Mouse (Mus musculus): ENCODE measurements at regions not wholly inside any gene's neighbourhood (a gene's known extent, or its start where the extent isn't known, plus 50 kb on each side); places are given as distances from the start of the nearest gene placed in this dataset.
"Not testable (repeated sequence)": the region's sequence is repeated elsewhere in the genome, so short reads cannot be mapped to it uniquely, and the experiment has no call there.

GRCm38 (mm10) chr3:7811301-7811700 is 1191.1 kb upstream of the 1700008P02Rik start:
- 78% methylated on average over 6 of the region's 9 CpGs for WGBS
- H3K4me1 ChIP-seq (ENCODE audit: control insufficient read depth, insufficient read depth, low read length); H3K4me3 ChIP-seq (replicated peaks; ENCODE audit: extremely low read depth, low read depth, low read length); DNase-seq: not testable (repeated sequence)

- not testable (repeated sequence) for H3K4me1 ChIP-seq (ENCODE audit: control insufficient read depth, insufficient read depth, low read length); DNase-seq; H3K4me3 ChIP-seq (replicated peaks; ENCODE audit: extremely low read depth, low read depth, low read length)
- WGBS, result 75% methylated on average over 2 of the region's 2 CpGs
These were observed 1184.9 kb upstream of the 1700008P02Rik start for GRCm38 (mm10) chr3:7805121-7805520.

- no peaks in the 10 kb centered on the region for H3K4me1 ChIP-seq (ENCODE audit: control insufficient read depth, insufficient read depth, low read length)
These were observed 1184.0 kb upstream of the 1700008P02Rik start for GRCm38 (mm10) chr3:7804209-7804608.

GRCm38 (mm10) chr3:7799486-7799885 is 1179.2 kb upstream of the 1700008P02Rik start:
- TF ChIP-seq CTCF (IDR thresholded peaks at IDR 0.05; ENCODE audit: insufficient read depth, low read length) (no peak), POLR2A (IDR thresholded peaks at IDR 0.05; ENCODE audit: borderline replicate concordance, extremely low read depth, low read depth, low read length) (no peak)
- Histone ChIP-seq H3K4me3 (replicated peaks; ENCODE audit: extremely low read depth, low read depth, low read length) (no peak overlapping the region), H3K4me1 (ENCODE audit: control insufficient read depth, insufficient read depth, low read length) (no peaks in the 10 kb centered on the region)
- WGBS, result 87% methylated on average over 4 of the region's 4 CpGs
- no peak for DNase-seq

More at GRCm38 (mm10) chr3:7804209-7804608, 1184.0 kb upstream of the 1700008P02Rik start:
- H3K4me3 ChIP-seq (replicated peaks; ENCODE audit: extremely low read depth, low read depth, low read length), result no peak overlapping the region
- 73% methylated on average over 1 of the region's 1 CpGs for WGBS
- no peak for TF ChIP-seq CTCF (IDR thresholded peaks at IDR 0.05; ENCODE audit: insufficient read depth, low read length)
- no peak for TF ChIP-seq POLR2A (IDR thresholded peaks at IDR 0.05; ENCODE audit: borderline replicate concordance, extremely low read depth, low read depth, low read length)
- no peak for DNase-seq

- DNase-seq, result no peak
- Histone ChIP-seq H3K4me1 (ENCODE audit: control insufficient read depth, insufficient read depth, low read length) (no peaks in the 10 kb centered on the region), H3K4me3 (replicated peaks; ENCODE audit: extremely low read depth, low read depth, low read length) (no peak overlapping the region)
- TF ChIP-seq CTCF (IDR thresholded peaks at IDR 0.05; ENCODE audit: insufficient read depth, low read length), result no peak
- TF ChIP-seq POLR2A (IDR thresholded peaks at IDR 0.05; ENCODE audit: borderline replicate concordance, extremely low read depth, low read depth, low read length), result no peak
- 81% methylated on average over 5 of the region's 5 CpGs for WGBS
These were observed 1167.4 kb upstream of the 1700008P02Rik start for GRCm38 (mm10) chr3:7787665-7788064.

- no peak overlapping the region for H3K4me3 ChIP-seq (replicated peaks; ENCODE audit: extremely low read depth, low read depth, low read length)
- H3K4me1 ChIP-seq (ENCODE audit: control insufficient read depth, insufficient read depth, low read length), result no peaks in the 10 kb centered on the region
- DNase-seq, result no peak
- 89% methylated on average over 2 of the region's 2 CpGs for WGBS
- TF ChIP-seq POLR2A (IDR thresholded peaks at IDR 0.05; ENCODE audit: borderline replicate concordance, extremely low read depth, low read depth, low read length) (no peak), CTCF (IDR thresholded peaks at IDR 0.05; ENCODE audit: insufficient read depth, low read length) (no peak)
These were observed 1164.9 kb upstream of the 1700008P02Rik start for GRCm38 (mm10) chr3:7785096-7785495.

GRCm38 (mm10) chr3:7755445-7755844 is 1135.2 kb upstream of the 1700008P02Rik start:
- no peak overlapping the region for H3K4me3 ChIP-seq (replicated peaks; ENCODE audit: extremely low read depth, low read depth, low read length)
- H3K4me1 ChIP-seq (ENCODE audit: control insufficient read depth, insufficient read depth, low read length), result no peaks in the 10 kb centered on the region
- 19% methylated on average over 4 of the region's 4 CpGs for WGBS
- TF ChIP-seq POLR2A (IDR thresholded peaks at IDR 0.05; ENCODE audit: borderline replicate concordance, extremely low read depth, low read depth, low read length) (no peak), CTCF (IDR thresholded peaks at IDR 0.05; ENCODE audit: insufficient read depth, low read length) (no peak)
- DNase-seq, result no peak

GRCm38 (mm10) chr3:7713741-7714140 is 1093.5 kb upstream of the 1700008P02Rik start:
- 82% methylated on average over 2 of the region's 2 CpGs for WGBS
- TF ChIP-seq POLR2A (IDR thresholded peaks at IDR 0.05; ENCODE audit: borderline replicate concordance, extremely low read depth, low read depth, low read length), result no peak
- TF ChIP-seq CTCF (IDR thresholded peaks at IDR 0.05; ENCODE audit: insufficient read depth, low read length), result no peak

GRCm38 (mm10) chr3:7713130-7713529 is 1092.9 kb upstream of the 1700008P02Rik start:
- no peak for TF ChIP-seq POLR2A (IDR thresholded peaks at IDR 0.05; ENCODE audit: borderline replicate concordance, extremely low read depth, low read depth, low read length)
- TF ChIP-seq CTCF (IDR thresholded peaks at IDR 0.05; ENCODE audit: insufficient read depth, low read length), result no peak
- DNase-seq, result no peak
- Histone ChIP-seq H3K4me3 (replicated peaks; ENCODE audit: extremely low read depth, low read depth, low read length) (no peak overlapping the region), H3K4me1 (ENCODE audit: control insufficient read depth, insufficient read depth, low read length) (no peaks in the 10 kb centered on the region)

More at GRCm38 (mm10) chr3:7713741-7714140, 1093.5 kb upstream of the 1700008P02Rik start:
- DNase-seq, result no peak
- no peaks in the 10 kb centered on the region for H3K4me1 ChIP-seq (ENCODE audit: control insufficient read depth, insufficient read depth, low read length)
- H3K4me3 ChIP-seq (replicated peaks; ENCODE audit: extremely low read depth, low read depth, low read length), result no peak overlapping the region

- Histone ChIP-seq H3K4me1 (ENCODE audit: control insufficient read depth, insufficient read depth, low read length) (no peaks in the 10 kb centered on the region), H3K4me3 (replicated peaks; ENCODE audit: extremely low read depth, low read depth, low read length) (no peak overlapping the region)
- no peak for DNase-seq
- 78% methylated on average over 2 of the region's 2 CpGs for WGBS
- no peak for TF ChIP-seq CTCF (IDR thresholded peaks at IDR 0.05; ENCODE audit: insufficient read depth, low read length)
- no peak for TF ChIP-seq POLR2A (IDR thresholded peaks at IDR 0.05; ENCODE audit: borderline replicate concordance, extremely low read depth, low read depth, low read length)
These were observed 1092.2 kb upstream of the 1700008P02Rik start for GRCm38 (mm10) chr3:7712466-7712865.

- no peak for TF ChIP-seq POLR2A (IDR thresholded peaks at IDR 0.05; ENCODE audit: borderline replicate concordance, extremely low read depth, low read depth, low read length)
- TF ChIP-seq CTCF (IDR thresholded peaks at IDR 0.05; ENCODE audit: insufficient read depth, low read length), result no peak
- H3K4me1 ChIP-seq (ENCODE audit: control insufficient read depth, insufficient read depth, low read length), result no peaks in the 10 kb centered on the region
- no peak for DNase-seq
- 58% methylated on average over 2 of the region's 2 CpGs for WGBS
- H3K4me3 ChIP-seq (replicated peaks; ENCODE audit: extremely low read depth, low read depth, low read length), result no peak overlapping the region
These were observed 1088.4 kb upstream of the 1700008P02Rik start for GRCm38 (mm10) chr3:7708609-7709008.

All from lung, adult 2 months (tissue).